Mouse (Mus musculus): ENCODE results near the gene Zfp322a.

- TF ChIP-seq EP300 (IDR thresholded peaks at IDR 0.05), result no peak
- TF ChIP-seq CTCF (IDR thresholded peaks at IDR 0.05), result no peak
Observed at GRCm38 (mm10) chr13:23402626-23403025, 33.6 kb upstream of the Zfp322a start.

Measured in lung, postnatal 0 days (tissue).